Comparison of ENCODE assay signal across 12 mouse cellular contexts in the genomic region with DNA sequence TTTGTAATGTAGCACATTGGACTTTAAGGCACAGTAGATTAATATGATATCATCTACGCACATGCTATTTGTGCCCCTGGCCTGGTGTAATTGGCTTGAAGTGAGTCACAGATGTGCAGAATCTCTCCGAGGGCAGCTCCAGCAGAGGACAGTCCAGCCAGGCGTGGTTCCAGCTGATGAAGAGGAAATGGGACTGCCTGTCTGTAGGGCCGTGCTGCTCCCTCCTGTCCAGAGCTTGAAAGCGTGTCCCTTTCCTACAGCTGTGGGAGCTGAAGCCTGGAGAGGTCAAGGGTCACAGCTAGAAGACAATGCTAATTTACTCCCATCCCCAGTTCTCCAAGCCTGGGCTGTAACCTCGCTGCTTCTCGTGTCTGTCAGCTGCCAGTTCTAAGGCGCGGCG. TPM values are rescaled to one million over a fixed set of nuclear protein-coding genes. Genes with fewer than 3 reads are reported as not detected.
A peak's percentile ranks its signal among the peaks of the same experiment; 100 is the strongest.
DNase-seq lines count a peak whose midpoint lies in the region; ATAC-seq and TF ChIP-seq lines count a peak whose summit lies in the region.
"Had no signal": no experiment of that assay in that cellular context is flagged by ENCODE, and none has a peak within 500 bp of the region (broad histone marks: within the 10 kb centered on the region; RNA-seq: fewer than 3 reads in every experiment).

No protein-coding gene starts in this region.

- no peaks in the 10 kb centered on the region for H3K9me3 ChIP-seq in kidney, embryonic 16.5 days (ENCODE audit: low read length)
- H3K9me3 ChIP-seq in stomach, embryonic 15.5 days, result no peaks in the 10 kb centered on the region
- H3K9me3 ChIP-seq in midbrain, embryonic 10.5 days (replicated peaks), result no peaks in the 10 kb centered on the region
- H3K9me3 ChIP-seq: limb, embryonic 15.5 days had no signal

- no peak overlapping the region for H3K9ac ChIP-seq in kidney, embryonic 16.5 days (replicated peaks; ENCODE audit: low read length)
- H3K9ac ChIP-seq in stomach, embryonic 15.5 days, result no peak overlapping the region
- H3K9ac ChIP-seq: limb, embryonic 15.5 days had no signal

- no peak overlapping the region for H3K4me2 ChIP-seq in kidney, embryonic 16.5 days (replicated peaks; ENCODE audit: low read depth, low read length)
- H3K4me2 ChIP-seq in stomach, embryonic 15.5 days, result no peak overlapping the region
- H3K4me2 ChIP-seq: limb, embryonic 15.5 days had no signal

- peak overlapping the region; percentile 17; the same call in 1 of the 2 replicates for H3K27ac ChIP-seq in kidney, adult 2 months (ENCODE audit: insufficient read depth, low read depth, low read length)
- no peak overlapping the region for H3K27ac ChIP-seq in kidney, embryonic 16.5 days (ENCODE audit: low read length)
- peak overlapping the region; percentile 87; the same call in 1 of the 2 replicates for H3K27ac ChIP-seq in stomach, embryonic 15.5 days
- no peak overlapping the region for H3K27ac ChIP-seq in midbrain, embryonic 10.5 days (replicated peaks)
- H3K27ac ChIP-seq: limb, embryonic 15.5 days had no signal

- H3K27me3 ChIP-seq in kidney, adult 2 months (replicated peaks; ENCODE audit: control insufficient read depth, insufficient read depth, low read length), result no peaks in the 10 kb centered on the region
- H3K27me3 ChIP-seq in kidney, embryonic 16.5 days (ENCODE audit: insufficient read depth, low read length), result no peaks in the 10 kb centered on the region
- H3K27me3 ChIP-seq in stomach, embryonic 15.5 days (replicated peaks), result no peaks in the 10 kb centered on the region
- no peaks in the 10 kb centered on the region for H3K27me3 ChIP-seq in midbrain, embryonic 10.5 days (ENCODE audit: low read depth, poor library complexity, severe bottlenecking)
- H3K27me3 ChIP-seq: limb, embryonic 15.5 days had no signal

- peak; percentile 57; the same call in 1 of the 2 replicates for ATAC-seq in kidney, embryonic 16.5 days (ENCODE audit: low FRiP score, low TSS enrichment)
- no peak for ATAC-seq in stomach, embryonic 15.5 days (ENCODE audit: insufficient read depth, low FRiP score, low read depth)

- WGBS in kidney, adult 2 months, result 47% methylated on average over 10 of the region's 10 CpGs
- WGBS in kidney, embryonic 16.5 days, result 36% methylated on average over 10 of the region's 10 CpGs
- 47% methylated on average over 10 of the region's 10 CpGs for WGBS in stomach, embryonic 15.5 days
- 43% methylated on average over 10 of the region's 10 CpGs for WGBS in midbrain, embryonic 10.5 days

- peaks cover 29% of the 10 kb centered on the region for H3K4me1 ChIP-seq in kidney, adult 2 months (ENCODE audit: control insufficient read depth, insufficient read depth, low read length)
- H3K4me1 ChIP-seq in kidney, embryonic 16.5 days (ENCODE audit: insufficient read depth, low read length), result peaks cover 17% of the 10 kb centered on the region
- H3K4me1 ChIP-seq in stomach, embryonic 15.5 days, result peaks cover 6% of the 10 kb centered on the region; the same call in 1 of the 2 replicates
- peaks cover 8% of the 10 kb centered on the region for H3K4me1 ChIP-seq in midbrain, embryonic 10.5 days

- peak; percentile 60 for DNase-seq in kidney, adult 2 months
- DNase-seq in kidney, postnatal 14 days, result no peak
- peak; percentile 39 to 46 for DNase-seq in adrenal gland, postnatal 36 days
- DNase-seq in frontal cortex, adult 2 months (ENCODE audit: extremely low spot score in 1 of 2, low spot score in 1 of 2), result no peak
- no peak for DNase-seq in ovary, postnatal 36 days (ENCODE audit: low spot score)
- DNase-seq in midbrain, embryonic 10.5 days (ENCODE audit: low spot score), result no peak
- DNase-seq: cerebellum, adult 8-10 months; heart, postnatal 36 days had no signal

- TF ChIP-seq POLR2A in kidney, adult 2 months (IDR thresholded peaks at IDR 0.05; ENCODE audit: low read depth, low read length), result no peak

- H3K36me3 ChIP-seq in kidney, adult 2 months (ENCODE audit: control insufficient read depth, insufficient read depth, low read length), result no peaks in the 10 kb centered on the region
- no peaks in the 10 kb centered on the region for H3K36me3 ChIP-seq in kidney, embryonic 16.5 days (ENCODE audit: insufficient read depth, low read length)
- no peaks in the 10 kb centered on the region for H3K36me3 ChIP-seq in stomach, embryonic 15.5 days
- no peaks in the 10 kb centered on the region for H3K36me3 ChIP-seq in midbrain, embryonic 10.5 days
- H3K36me3 ChIP-seq: limb, embryonic 15.5 days had no signal

- no peak; the same call in 1 of the 2 replicates for TF ChIP-seq CTCF in kidney, adult 2 months (conservative IDR thresholded peaks at IDR 0.05; ENCODE audit: insufficient read depth, insufficient read length, low read depth, low read length)

- H3K4me3 ChIP-seq in kidney, adult 2 months (ENCODE audit: insufficient read depth, low read depth, low read length), result no peak overlapping the region
- no peak overlapping the region for H3K4me3 ChIP-seq in kidney, embryonic 16.5 days (ENCODE audit: low read length)
- no peak overlapping the region for H3K4me3 ChIP-seq in stomach, embryonic 15.5 days (replicated peaks)
- H3K4me3 ChIP-seq in midbrain, embryonic 10.5 days, result no peak overlapping the region
- H3K4me3 ChIP-seq: limb, embryonic 15.5 days had no signal

RNA-seq across cellular contexts. Expression of gene Grid1, which starts 57.2 kb away (rescaled TPM):
- 1.3 and 1.4 TPM in 2 replicates for polyA plus RNA-seq in kidney, adult 2 months (2012; rRNA removed)
- total RNA-seq in adrenal gland, postnatal 36 days (2021), result under 1 TPM; 0.17 to 0.30 TPM
- polyA plus RNA-seq in kidney, embryonic 16.5 days (2015; fragmentation: Nextera tagmentation; extraction: Ambion mirVana), result 0.80 and 0.89 TPM in 2 replicates
- 0.76 and 1.4 TPM in 2 replicates for polyA plus RNA-seq in stomach, embryonic 15.5 days (2015; fragmentation: Nextera tagmentation; extraction: Ambion mirVana)
- polyA plus RNA-seq in frontal cortex, adult 2 months (2012; rRNA removed), result 19.4 and 20.7 TPM in 2 replicates
- polyA plus RNA-seq in midbrain, embryonic 10.5 days (2016; fragmentation: Nextera tagmentation; extraction: Ambion mirVana), result 0.28 and 0.40 TPM in 2 replicates
- total RNA-seq: megakaryocyte, adult 5-6 weeks had no signal

Comparison
In these comparisons a context has a peak if more than half of its experiments do, and no peak if none do; other contexts are left out.
1. DNase-seq: peak in kidney, adult 2 months (single experiment) and adrenal gland, postnatal 36 days (2 of 2); none in kidney, postnatal 14 days (single experiment), frontal cortex, adult 2 months (0 of 2), ovary, postnatal 36 days (single experiment) and midbrain, embryonic 10.5 days (single experiment).
2. H3K27ac ChIP-seq: peak in kidney, adult 2 months (single experiment) and stomach, embryonic 15.5 days (single experiment); none in kidney, embryonic 16.5 days (single experiment) and midbrain, embryonic 10.5 days (single experiment).